Mouse (Mus musculus) 3T3-L1 (cell line): ENCODE data around the gene Lipm.
A peak's percentile ranks its signal among the peaks of the same experiment; 100 is the strongest.

Experiments used
- DNase-seq: peaks from one replicate; pipeline ENCODE4 v3.0.0-alpha.2; 2015; ENCODE audit warnings: low read depth, low spot score

Gene Lipm

GRCm38 (mm10) chr19:34100633-34101032, at the start of gene Lipm:
Lipm (plus strand) TSS chr19:34100933.
- no peak for DNase-seq

GRCm38 (mm10) chr19:34051502-34051901, 49.2 kb upstream of the Lipm start:
- peak; percentile 99 for DNase-seq

GRCm38 (mm10) chr19:34063547-34063946, 37.2 kb upstream of the Lipm start:
- DNase-seq, result no peak

- peak; percentile 60 for DNase-seq
These were observed 36.7 kb upstream of the Lipm start for GRCm38 (mm10) chr19:34064059-34064458.

DNA sequence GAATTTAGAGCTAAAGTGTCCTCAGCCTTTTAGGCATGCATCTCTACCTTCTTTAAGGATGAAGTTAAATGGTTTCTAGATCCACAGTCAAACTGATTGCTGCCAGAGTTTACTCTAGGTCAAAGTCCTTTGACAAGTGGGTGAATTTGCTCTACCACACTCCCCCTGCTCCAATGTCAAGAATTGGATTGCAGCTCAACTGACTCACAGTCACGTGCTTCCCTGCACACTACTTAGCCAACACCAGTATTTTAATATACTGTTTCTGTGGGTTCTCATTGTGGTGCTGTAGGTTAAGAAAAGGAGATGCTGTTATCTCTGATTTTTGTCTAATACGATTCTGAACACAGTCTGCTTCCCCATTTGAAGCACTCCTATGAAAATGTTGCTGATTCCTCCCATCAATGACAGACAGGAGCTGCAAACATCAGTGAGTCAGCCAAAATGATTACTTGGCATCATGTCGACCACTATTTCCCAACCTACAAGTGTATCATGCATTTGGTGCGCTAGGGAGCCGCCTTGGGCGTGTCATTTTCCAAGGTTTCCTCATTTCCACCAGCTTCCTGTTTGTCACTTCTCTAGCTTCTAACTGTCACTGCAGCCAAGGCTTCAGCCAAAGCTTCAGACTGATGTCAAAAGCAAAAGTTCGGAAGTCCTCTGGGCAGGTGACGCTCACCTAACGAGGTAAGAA, 33.8 kb upstream of the Lipm start, which contains the start of gene Lipn:
Gene Lipn (plus strand): TSS at position 580 of the 694 bp plus-strand sequence.
- DNase-seq, result peak; percentile 63

DNA sequence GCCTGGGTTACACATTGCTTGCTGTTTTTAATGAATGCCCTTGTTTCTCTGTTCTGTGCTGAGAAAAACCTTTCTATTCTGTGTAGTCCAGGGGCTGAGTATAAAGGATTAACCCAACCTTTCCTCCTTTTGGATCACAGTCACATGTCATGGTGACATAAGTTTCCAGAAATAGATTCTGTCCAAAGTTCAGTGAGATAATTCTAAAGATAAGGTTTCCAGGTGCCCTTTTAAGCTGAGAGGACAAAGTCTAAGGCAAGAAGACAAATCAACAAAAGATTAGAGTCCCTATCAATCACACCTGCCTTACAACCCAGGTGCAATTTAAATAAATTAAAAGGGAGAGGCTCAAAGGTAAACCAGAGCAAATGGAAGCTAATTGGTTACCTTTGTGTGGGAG, 26.5 kb upstream of the Lipm start:
- DNase-seq, result no peak

DNA sequence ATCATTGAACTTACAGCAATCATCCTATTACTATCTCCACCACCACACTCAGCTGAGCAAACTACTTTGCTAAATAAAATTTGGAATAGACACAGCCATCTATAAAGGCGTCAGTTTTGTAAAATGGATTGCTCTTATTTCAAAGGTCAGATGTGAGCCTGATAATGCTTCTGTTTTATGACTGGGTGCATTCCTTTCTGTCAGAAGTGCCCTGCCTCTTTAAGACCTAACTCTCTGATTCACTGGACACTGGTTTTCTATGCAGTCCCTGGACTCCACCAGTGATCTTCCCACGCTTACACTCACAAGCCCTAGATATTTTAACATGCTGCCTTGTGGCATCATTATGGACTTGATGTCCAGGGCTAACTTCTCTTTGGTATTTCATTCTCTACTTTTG, 22.6 kb upstream of the Lipm start:
- no peak for DNase-seq

- no peak for DNase-seq
These were observed 11.6 kb upstream of the Lipm start for GRCm38 (mm10) chr19:34089011-34089680.

DNA sequence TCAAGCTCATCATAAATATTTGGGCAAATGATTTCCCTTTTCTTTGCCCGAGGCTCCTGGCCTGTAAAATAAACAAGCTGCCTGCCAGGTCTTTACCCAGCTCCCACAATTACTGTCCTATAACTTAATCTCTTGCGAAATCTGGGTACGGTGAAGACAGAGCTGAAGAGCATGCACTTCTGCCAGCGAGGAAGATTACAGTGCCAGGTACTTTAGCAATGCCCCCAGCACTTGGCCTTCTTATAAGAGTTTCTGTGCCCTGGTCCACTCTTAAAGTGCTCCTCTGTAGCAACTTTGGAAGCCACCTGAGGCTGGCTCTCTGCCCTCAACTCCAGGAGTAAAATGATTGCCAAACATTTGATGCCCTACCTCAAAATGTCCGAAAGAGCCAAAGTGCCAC, 5.4 kb upstream of the Lipm start:
- peak; percentile 8 for DNase-seq

DNA sequence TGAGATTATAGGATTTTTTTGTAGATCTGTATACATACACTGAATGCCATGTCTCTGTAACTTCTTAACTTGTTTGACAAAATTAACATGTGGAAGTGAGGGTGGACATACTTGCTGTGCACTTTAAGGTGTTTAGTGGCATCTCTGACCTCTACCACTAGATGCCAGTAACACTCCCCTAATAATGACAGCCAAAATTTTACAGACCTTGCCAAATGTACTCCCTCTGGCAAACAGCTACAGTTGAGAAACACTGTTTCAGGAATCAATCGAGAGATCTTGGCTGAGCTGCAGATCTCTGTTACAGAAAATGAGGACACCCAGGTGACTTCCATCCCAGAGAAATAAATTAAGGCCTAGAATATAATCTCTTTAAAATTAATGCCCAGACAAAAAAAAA, 4.5 kb upstream of the Lipm start:
- DNase-seq, result peak; percentile 47

DNA sequence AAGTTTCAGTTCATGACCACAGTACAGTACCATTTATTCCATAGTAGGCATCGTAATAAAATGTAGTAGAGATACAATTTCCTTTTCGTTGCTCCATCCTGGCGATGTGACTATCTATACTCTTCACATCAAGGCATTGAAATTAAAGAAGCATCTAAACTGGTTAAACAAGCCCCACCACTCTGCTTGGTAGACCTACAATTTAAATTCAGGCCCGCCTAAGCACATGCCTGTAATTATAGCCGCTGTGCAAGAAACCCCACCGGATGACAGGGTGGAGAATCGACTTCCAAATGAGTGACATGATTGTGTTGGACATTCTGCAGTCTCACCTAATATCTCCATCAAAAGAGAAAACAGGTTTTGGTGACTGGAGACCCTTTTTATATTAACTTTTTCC, 1.2 kb downstream of the Lipm start:
- no peak for DNase-seq

DNA sequence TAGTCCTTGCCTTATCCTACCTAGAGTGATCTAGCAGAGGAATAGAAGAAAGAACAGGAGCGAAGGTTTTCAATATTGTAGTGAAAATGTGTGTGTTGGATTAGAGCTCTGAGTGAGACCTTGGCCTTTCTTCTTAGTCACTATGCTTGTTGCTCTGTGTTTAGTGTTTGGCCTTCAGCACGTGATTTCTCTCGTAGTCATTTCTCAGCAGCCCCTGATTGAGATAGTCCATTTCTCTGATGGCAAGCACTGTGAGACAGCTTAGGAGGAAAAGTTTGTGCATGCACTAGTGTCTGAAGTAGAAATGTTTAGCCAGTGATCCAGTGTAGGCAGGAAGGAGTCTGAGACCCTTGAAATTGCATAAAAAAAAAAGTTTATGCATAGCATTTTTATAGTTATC, 4.1 kb downstream of the Lipm start:
- no peak for DNase-seq

DNA sequence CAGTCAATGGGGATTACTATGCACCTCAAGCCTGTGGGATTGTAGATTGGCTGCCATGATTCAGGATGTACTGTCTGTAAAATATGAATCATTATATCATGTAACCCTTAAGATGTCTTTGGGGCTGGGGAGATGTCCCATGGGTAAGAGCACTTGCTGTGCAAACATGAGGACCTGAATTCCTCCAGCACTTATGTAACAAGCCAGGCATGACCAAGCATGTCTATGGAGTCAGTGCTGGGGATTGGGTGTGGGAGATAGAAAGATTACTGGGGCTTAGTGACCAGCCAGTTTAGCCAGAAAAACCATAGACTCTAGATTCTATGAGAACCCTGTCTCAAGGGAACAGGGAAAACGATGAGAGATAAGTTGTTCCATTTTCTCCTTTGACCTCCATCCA, 18.4 kb downstream of the Lipm start:
- DNase-seq, result no peak

GRCm38 (mm10) chr19:34119653-34120052, 18.9 kb downstream of the Lipm start:
- peak; percentile 35 for DNase-seq

GRCm38 (mm10) chr19:34120107-34120731, 19.5 kb downstream of the Lipm start:
- peak; percentile 57 for DNase-seq

- DNase-seq, result peak; percentile 48
These were observed 38.1 kb downstream of the Lipm start for GRCm38 (mm10) chr19:34138720-34139430.

- DNase-seq, result no peak
These were observed 38.8 kb downstream of the Lipm start for GRCm38 (mm10) chr19:34139431-34140046.

DNA sequence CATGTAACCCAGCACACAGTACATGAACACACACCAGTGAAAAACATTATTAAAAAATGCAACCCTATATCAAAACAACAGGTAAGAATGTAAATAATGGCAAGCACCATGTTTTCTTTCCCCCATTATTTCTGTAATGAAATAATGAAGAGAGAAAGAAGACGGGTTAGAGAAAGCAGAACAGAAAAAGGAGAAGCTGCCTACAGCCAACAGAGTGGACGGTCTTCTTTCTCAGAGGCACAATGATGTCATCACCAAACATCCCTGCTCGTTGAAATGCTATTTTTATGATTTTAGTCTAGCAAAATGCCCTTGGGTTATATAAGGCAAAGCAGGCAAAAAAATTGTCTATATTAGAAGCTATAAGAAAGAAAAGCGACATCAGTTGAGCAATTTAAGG, 47.7 kb downstream of the Lipm start:
- no peak for DNase-seq

- DNase-seq, result peak; percentile 79
These were observed 51.2 kb downstream of the Lipm start for GRCm38 (mm10) chr19:34151909-34152308.

DNA sequence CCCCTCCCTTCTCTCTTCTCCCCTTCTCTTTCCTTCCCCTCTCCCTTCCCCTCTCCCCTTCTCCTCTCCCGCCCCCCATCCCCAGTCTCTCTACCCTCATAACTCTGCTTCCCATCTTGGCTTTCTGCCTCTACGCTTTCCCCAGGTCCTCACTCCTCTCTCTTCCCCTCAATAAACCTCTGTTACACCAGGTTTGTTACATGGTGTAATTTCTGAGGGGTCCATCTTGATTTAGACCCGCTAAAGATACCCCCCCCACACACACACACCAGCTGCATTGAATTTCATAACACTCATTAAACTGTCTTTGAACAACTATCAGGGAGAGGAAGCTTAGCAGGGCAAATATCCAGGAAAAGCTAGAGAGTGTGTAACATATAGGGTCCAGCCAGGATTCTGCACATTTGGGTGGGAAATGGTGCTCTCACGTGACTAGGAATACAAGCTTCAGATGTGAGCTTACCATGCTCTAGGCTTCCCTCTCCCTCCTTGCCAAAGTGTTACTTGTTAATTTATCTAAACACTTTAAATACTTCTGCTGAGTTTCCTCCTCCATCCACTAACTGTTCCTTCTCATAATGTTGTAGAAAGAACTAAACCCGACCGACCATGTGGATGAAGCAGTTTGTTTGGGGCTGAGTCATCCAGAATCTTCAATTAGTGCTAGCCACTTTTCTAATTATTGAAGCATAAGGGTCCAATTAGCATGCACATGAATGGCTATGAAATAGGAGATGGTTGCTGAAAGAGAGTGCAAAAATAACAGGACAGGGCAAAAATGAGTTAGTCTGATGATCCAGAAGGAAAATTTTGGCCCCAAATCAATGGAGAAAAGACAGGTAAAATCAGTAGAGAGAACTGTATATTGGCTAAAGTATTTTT, 52.8 kb downstream of the Lipm start:
- DNase-seq, result no peak

- no peak for DNase-seq
These were observed 62.0 kb downstream of the Lipm start for GRCm38 (mm10) chr19:34162693-34163092.
